Mouse (Mus musculus) intestine, postnatal 0 days (tissue): Measurements from ENCODE around the gene Kat7. TPM values are rescaled to one million over a fixed set of nuclear protein-coding genes. Genes with fewer than 3 reads are reported as not detected.

ENCODE experiments used
- ATAC-seq: fragments of 200-750 bp; cut with Nextera tagmentation; 2 replicates; pipeline ENCODE4 v1.8.0; 2017; ENCODE audit warnings: mild to moderate bottlenecking, moderate TSS enrichment, moderate library complexity
- H3K27ac ChIP-seq: fragments of 300-500 bp; sonication (generic); 2 replicates; pipeline ENCODE4 v1.5.1; 2014; ENCODE audit warnings: mild to moderate bottlenecking, low read depth, low read length, moderate library complexity
- H3K27me3 ChIP-seq: fragments of 300-500 bp; sonication (generic); replicated peaks from 2 replicates; pipeline ENCODE4 v1.6.1; 2014; ENCODE audit warnings: low read length, mixed read lengths; ENCODE audit not compliant: control insufficient read depth, insufficient read depth
- H3K36me3 ChIP-seq: fragments of 300-500 bp; sonication (generic); 2 replicates; pipeline ENCODE4 v1.6.1; 2014; ENCODE audit warnings: mild to moderate bottlenecking, moderate library complexity; ENCODE audit not compliant: control insufficient read depth, insufficient read depth
- H3K4me1 ChIP-seq: fragments of 300-500 bp; sonication (generic); replicated peaks from 2 replicates; pipeline ENCODE4 v1.6.1; 2014; ENCODE audit warnings: antibody characterized with exemption, low read length, mixed read lengths; ENCODE audit not compliant: control insufficient read depth, insufficient read depth
- H3K4me2 ChIP-seq: fragments of 300-500 bp; sonication (generic); replicated peaks from 2 replicates; pipeline ENCODE4 v1.6.1; 2014; ENCODE audit warnings: low read depth, mild to moderate bottlenecking, moderate library complexity
- H3K4me3 ChIP-seq: fragments of 300-500 bp; sonication (generic); 2 replicates; pipeline ENCODE4 v1.5.1; 2014; ENCODE audit warnings: low read depth, low read length
- H3K9ac ChIP-seq: fragments of 300-500 bp; sonication (generic); 2 replicates; pipeline ENCODE4 v1.6.1; 2014; ENCODE audit warnings: mild to moderate bottlenecking, low read depth, low read length
- H3K9me3 ChIP-seq: fragments of 300-500 bp; sonication (generic); 2 replicates; pipeline ENCODE4 v1.6.1; 2016; ENCODE audit warnings: mixed run types; ENCODE audit not compliant: control insufficient read depth
- CTCF ChIP-seq: sonication (generic); IDR thresholded peaks from 2 replicates; pipeline ENCODE4 v1.5.1; 2016; ENCODE audit warnings: low read depth, mild to moderate bottlenecking, control low read depth, antibody characterized with exemption, moderate library complexity
- WGBS: fragments of 180-500 bp; shearing (Covaris S2); extraction: QIAGEN DNeasy Blood & Tissue Kit; methylation state at CpG from one replicate; pipeline ENCODE4 v1.1.7; 2014; 5-methylcytosine and 5-hydroxymethylcytosine counted together
- polyA plus RNA-seq: library from polyadenylated mRNA; unstranded; fragments of >200 nt; fragmentation: Nextera tagmentation; extraction: Ambion mirVana; gene quantifications from 2 replicates; pipeline ENCODE4 v1.2.1, GENCODE M21; 2015

Kat7 gene
- polyA plus RNA-seq, 1 experiment from 2014 or later: 29.7 TPM

DNA sequence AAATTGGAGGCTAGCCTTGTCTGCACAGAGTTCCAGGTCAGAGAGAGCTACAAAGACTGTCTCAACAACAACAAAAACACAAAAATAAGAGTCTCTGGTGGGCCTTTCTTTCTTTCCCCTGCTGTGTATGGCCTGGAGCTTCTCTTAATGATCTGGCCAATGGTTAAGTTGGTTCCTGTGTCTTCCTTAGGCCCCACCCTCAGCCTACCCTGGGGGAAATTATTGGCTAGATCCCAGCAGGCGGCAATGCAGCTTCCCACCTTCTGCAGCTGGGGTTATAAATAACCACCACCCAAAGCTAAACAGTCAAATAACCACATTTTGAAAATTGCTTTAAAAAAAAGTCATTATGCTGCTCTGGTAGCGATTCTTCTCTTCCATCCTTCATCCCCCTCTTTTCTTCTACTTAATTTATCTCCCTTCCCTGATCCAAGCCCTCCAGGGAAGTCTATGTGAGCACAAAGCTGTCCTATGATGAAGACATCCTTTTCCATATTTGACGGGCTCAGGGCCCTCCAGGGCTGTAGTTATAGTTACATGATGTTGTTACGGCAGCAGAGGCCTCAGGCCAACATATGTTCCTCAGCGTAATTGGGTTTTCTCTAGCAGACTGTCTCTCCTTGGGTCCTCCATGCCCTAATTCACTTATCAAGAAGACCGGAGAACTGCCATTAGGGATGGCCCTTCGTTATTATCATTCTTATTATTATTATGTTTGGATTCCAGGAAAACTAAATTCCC is 5.3 kb upstream of the Kat7 start:
- Histone ChIP-seq H3K9me3 (no peaks in the 10 kb centered on the region), H3K9ac (no peak overlapping the region), H3K36me3 (no peaks in the 10 kb centered on the region), H3K27me3 (no peaks in the 10 kb centered on the region), H3K27ac (no peak overlapping the region), H3K4me1 (no peaks in the 10 kb centered on the region), H3K4me3 (no peak overlapping the region), H3K4me2 (no peak overlapping the region)
- no peak for TF ChIP-seq CTCF
- 75% methylated on average over 7 of the region's 7 CpGs for WGBS
- ATAC-seq: no peak

DNA sequence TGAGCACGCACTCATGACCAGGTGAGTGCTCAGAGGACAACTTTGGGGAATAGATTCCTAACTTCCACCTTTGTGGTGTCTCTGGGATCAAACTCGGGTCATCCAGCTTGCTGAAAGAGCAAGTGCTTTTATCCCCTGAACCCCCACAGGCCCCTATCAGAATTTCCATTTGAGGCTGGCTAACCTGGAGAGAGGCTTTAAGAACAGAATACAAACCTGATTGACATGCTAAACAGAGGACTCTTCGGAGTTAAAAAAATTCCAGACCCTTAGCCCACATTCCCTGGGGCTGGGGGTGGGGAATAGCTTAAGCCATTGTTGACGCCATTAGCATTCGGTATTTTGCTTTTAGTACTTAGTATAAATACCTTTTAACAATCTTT is 1.4 kb upstream of the Kat7 start:
- Histone ChIP-seq H3K9me3 (no peaks in the 10 kb centered on the region), H3K4me3 (no peak overlapping the region), H3K4me1 (no peaks in the 10 kb centered on the region), H3K9ac (0 out of 2 replicates have a peak overlapping the region, but pooled peaks have one; percentile 62), H3K27me3 (no peaks in the 10 kb centered on the region), H3K4me2 (peak overlapping the region; percentile 78), H3K36me3 (no peaks in the 10 kb centered on the region), H3K27ac (no peak overlapping the region)
- no peak for ATAC-seq
- 36% methylated on average over 5 of the region's 5 CpGs for WGBS
- TF ChIP-seq CTCF: no peak

DNA sequence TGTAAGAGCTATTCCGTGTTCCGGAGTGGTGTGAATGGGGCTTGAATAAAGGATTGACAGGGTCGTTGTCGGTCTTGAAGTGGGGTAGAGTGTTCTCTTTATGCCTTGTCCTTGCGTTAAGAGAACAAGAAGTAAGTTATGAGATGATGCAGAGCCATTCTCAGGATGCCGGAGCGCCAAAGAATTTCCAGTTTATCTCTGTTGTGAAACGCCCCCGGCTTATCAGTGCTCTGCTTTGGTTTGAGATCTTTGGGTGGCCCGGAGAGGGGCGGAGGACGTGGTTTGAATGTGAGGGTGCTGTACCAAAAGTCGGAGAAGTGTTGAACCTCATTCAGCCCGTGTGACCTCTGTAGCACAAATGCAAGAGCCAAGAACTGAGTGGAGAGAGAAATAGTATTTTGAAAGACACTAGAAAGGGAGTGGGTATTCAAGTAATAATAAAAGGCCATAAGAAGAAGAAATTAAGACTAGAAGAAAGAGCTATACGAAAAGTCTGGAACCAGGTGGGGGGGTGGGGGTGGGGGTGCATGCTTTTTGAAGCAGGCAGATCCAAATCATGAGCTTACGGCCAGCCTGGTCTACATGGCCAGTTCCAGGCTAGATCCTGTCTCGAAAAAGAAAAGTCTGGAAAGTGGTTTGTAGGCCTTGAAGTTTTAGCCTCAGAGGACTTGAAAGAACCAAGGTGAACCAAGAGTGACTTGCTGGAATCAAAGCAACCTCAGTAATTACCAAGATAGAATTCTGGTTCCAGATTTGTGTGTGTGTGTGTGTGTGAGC is 790 bp upstream of the Kat7 start:
- peaks cover 2% of the 10 kb centered on the region; the same call in 1 of the 2 replicates for H3K36me3 ChIP-seq
- peak overlapping the region; percentile 73 for H3K27ac ChIP-seq
- peaks cover under 1% of the 10 kb centered on the region; the same call in 1 of the 2 replicates for H3K4me1 ChIP-seq
- H3K9me3 ChIP-seq: no peaks in the 10 kb centered on the region
- peak overlapping the region; percentile 96 for H3K4me3 ChIP-seq
- H3K27me3 ChIP-seq: no peaks in the 10 kb centered on the region
- H3K4me2 ChIP-seq: peak overlapping the region; percentile 78
- no peak for ATAC-seq
- TF ChIP-seq CTCF: no peak
- H3K9ac ChIP-seq: peak overlapping the region; percentile 62
- WGBS: 4% methylated on average over 17 of the region's 17 CpGs

DNA sequence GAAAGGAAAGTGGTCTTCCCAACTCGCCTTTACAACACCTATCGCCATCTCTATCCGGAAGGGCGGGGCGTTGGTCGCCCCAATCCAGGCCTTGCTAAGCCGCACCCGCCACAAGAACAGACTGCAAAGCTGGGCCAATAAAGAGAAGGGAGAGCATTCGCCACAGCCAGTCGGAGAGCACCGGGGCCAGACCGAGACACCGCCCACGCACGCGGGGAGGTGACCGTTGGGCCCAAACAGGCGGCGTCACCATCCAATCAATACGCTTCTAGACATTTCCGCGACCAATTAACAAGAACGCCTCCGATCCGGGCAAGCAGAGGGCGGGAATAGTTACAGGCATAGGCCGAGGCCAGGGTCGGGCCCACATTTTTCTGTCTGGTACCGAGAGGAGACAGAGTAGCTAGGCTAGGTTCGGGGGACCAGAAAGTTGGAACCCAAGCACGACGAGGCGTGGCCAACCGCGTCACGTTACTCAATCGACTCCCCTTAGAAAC is 488 bp downstream of the Kat7 start:
- no peak for TF ChIP-seq CTCF
- ATAC-seq: peak; percentile 88
- Histone ChIP-seq H3K27me3 (no peaks in the 10 kb centered on the region), H3K4me1 (peaks cover 5% of the 10 kb centered on the region; the same call in 1 of the 2 replicates), H3K27ac (peak overlapping the region; percentile 99), H3K4me3 (peak overlapping the region; percentile 96), H3K4me2 (peak overlapping the region; percentile 74), H3K9ac (peak overlapping the region; percentile 97), H3K9me3 (no peaks in the 10 kb centered on the region), H3K36me3 (peaks cover 8% of the 10 kb centered on the region; the same call in 1 of the 2 replicates)
- WGBS: 0% methylated on average over 37 of the region's 37 CpGs

DNA sequence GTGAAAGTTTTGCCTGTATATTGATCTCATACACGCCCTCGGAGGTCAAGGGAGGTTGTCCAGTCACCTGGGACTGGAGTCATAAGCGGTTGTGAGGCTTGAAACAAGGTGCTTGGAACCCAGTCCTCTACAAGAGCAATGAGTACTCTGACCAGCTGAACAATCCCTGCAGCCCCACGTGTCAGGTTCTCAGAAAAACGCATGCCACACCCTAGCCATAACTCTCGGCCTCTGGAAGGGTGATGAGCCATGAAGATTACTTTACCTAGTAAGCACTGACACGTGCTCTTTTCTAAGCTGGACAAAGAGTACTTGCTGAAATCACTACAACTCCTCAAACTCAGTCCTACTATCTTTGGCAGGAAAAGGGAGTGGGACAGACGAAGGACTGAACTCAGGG is 2.5 kb downstream of the Kat7 start:
- TF ChIP-seq CTCF: no peak

DNA sequence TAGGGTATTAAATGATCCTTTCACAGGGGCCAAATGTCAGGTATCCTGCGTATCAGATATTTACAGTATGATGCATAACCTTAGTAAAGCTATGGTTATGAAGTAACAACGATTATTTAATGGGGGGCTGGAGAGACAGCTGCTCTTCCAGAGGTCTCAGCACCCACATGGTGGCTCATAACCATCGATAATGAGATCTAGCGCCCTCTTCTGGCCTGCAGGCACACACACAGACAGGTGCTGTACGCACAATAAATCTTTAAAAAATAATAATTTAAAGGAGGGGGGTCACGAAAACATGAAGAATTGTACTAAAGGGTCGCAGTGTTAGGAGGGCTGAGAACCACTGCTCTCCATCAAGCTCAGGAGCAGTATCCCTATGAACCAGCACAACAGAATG is 4.4 kb downstream of the Kat7 start:
- no peaks in the 10 kb centered on the region for H3K27me3 ChIP-seq
- no peak overlapping the region for H3K4me3 ChIP-seq
- peaks cover 5% of the 10 kb centered on the region; the same call in 1 of the 2 replicates for H3K4me1 ChIP-seq
- no peak overlapping the region for H3K9ac ChIP-seq
- no peak for ATAC-seq
- peak overlapping the region; percentile 41; the same call in 1 of the 2 replicates for H3K27ac ChIP-seq
- no peaks in the 10 kb centered on the region for H3K9me3 ChIP-seq
- 81% methylated on average over 7 of the region's 7 CpGs for WGBS
- no peak overlapping the region for H3K4me2 ChIP-seq
- TF ChIP-seq CTCF: peak; percentile 46
- H3K36me3 ChIP-seq: peaks cover 30% of the 10 kb centered on the region

More for the DNA sequence above, 2.5 kb downstream of the Kat7 start:
- H3K9ac ChIP-seq: no peak overlapping the region
- WGBS: 45% methylated on average over 8 of the region's 8 CpGs
- H3K4me1 ChIP-seq: peaks cover 5% of the 10 kb centered on the region; the same call in 1 of the 2 replicates
- H3K27me3 ChIP-seq: no peaks in the 10 kb centered on the region
- peak overlapping the region; percentile 58 for H3K27ac ChIP-seq
- H3K4me3 ChIP-seq: no peak overlapping the region
- no peaks in the 10 kb centered on the region for H3K9me3 ChIP-seq
- peaks cover 12% of the 10 kb centered on the region for H3K36me3 ChIP-seq
- H3K4me2 ChIP-seq: peak overlapping the region; percentile 74; the same call in 1 of the 2 replicates
- peak; percentile 24 for ATAC-seq
